Mouse (Mus musculus) stomach, embryonic 15.5 days (tissue): ENCODE data around the gene Hist1h2bb. TPM values are rescaled to one million over a fixed set of nuclear protein-coding genes. Genes with fewer than 3 reads are reported as not detected.
"Not testable (repeated sequence)": the region's sequence is repeated elsewhere in the genome, so short reads cannot be mapped to it uniquely, and the experiment has no call there.

Source experiments
- ATAC-seq: fragments of 200-750 bp; cut with Nextera tagmentation; 2 replicates; pipeline ENCODE4 v1.8.0; 2017; ENCODE audit warnings: low read depth, moderate number of reproducible peaks, moderate TSS enrichment; ENCODE audit not compliant: insufficient read depth, low FRiP score
- H3K27ac ChIP-seq: fragments of 300-500 bp; sonication (generic); 2 replicates; pipeline ENCODE4 v1.5.1; 2015; ENCODE audit warnings: mild to moderate bottlenecking, inconsistent platforms
- H3K27me3 ChIP-seq: fragments of 300-500 bp; sonication (generic); replicated peaks from 2 replicates; pipeline ENCODE4 v1.6.1; 2015; ENCODE audit warnings: inconsistent platforms
- H3K36me3 ChIP-seq: fragments of 300-500 bp; sonication (generic); 2 replicates; pipeline ENCODE4 v1.6.1; 2015; ENCODE audit warnings: inconsistent platforms
- H3K4me1 ChIP-seq: fragments of 300-500 bp; sonication (generic); 2 replicates; pipeline ENCODE4 v1.6.1; 2015; ENCODE audit warnings: inconsistent platforms
- H3K4me2 ChIP-seq: fragments of 300-500 bp; sonication (generic); 2 replicates; pipeline ENCODE4 v1.6.1; 2015; ENCODE audit warnings: mild to moderate bottlenecking, inconsistent platforms
- H3K4me3 ChIP-seq: fragments of 300-500 bp; sonication (generic); replicated peaks from 2 replicates; pipeline ENCODE4 v1.5.1; 2015; ENCODE audit warnings: inconsistent platforms
- H3K9ac ChIP-seq: fragments of 300-500 bp; sonication (generic); 2 replicates; pipeline ENCODE4 v1.6.1; 2015; ENCODE audit warnings: inconsistent platforms
- H3K9me3 ChIP-seq: fragments of 300-500 bp; sonication (generic); 2 replicates; pipeline ENCODE4 v1.6.1; 2016; ENCODE audit warnings: inconsistent platforms
- WGBS: fragments of 180-500 bp; shearing (Covaris S2); methylation state at CpG from one replicate; pipeline ENCODE4 v1.1.7; 2015; 5-methylcytosine and 5-hydroxymethylcytosine counted together
- polyA plus RNA-seq: library from polyadenylated mRNA; unstranded; fragments of >200 nt; fragmentation: Nextera tagmentation; extraction: Ambion mirVana; gene quantifications from 2 replicates; pipeline ENCODE4 v1.2.1, GENCODE M21; 2015

Gene Hist1h2bb
- polyA plus RNA-seq, 1 experiment from 2014 or later, result 3.4 TPM

DNA sequence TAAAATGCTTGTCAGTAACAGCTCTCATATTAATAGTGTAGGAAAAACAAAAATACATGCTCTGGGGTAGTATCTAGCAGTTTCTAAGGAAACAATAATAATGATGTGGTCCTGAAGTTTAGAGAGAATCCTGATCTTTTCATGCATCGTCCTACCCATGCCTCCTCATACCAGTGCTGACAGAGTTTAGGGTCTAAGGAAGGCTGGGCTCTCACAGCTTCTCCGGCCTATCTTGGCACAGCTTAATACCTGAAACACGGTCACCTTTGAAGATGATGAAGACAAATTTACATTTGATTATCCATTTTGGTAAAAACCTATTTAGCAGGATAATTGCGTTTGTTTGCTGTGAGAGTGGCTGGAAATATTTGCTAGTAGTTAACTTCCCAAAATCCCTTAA, 2.6 kb upstream of the Hist1h2bb start:
- Histone ChIP-seq H3K4me2 (peak overlapping the region; percentile 62; the same call in 1 of the 2 replicates), H3K9ac (no peak overlapping the region), H3K4me3 (peak overlapping the region; percentile 44; the same call in 1 of the 2 replicates), H3K4me1 (peaks cover 9% of the 10 kb centered on the region; the same call in 1 of the 2 replicates), H3K36me3 (no peaks in the 10 kb centered on the region), H3K27me3 (no peaks in the 10 kb centered on the region), H3K27ac (peak overlapping the region; percentile 75), H3K9me3 (no peaks in the 10 kb centered on the region)
- WGBS, result 27% methylated on average over 4 of the region's 4 CpGs
- no peak for ATAC-seq

GRCm38 (mm10) chr13:23744421-23745380, 1.8 kb upstream of the Hist1h2bb start:
- H3K27ac ChIP-seq, result peak overlapping the region; percentile 100
- peaks cover 9% of the 10 kb centered on the region; the same call in 1 of the 2 replicates for H3K4me1 ChIP-seq
- peak overlapping the region; percentile 44 for H3K4me3 ChIP-seq
- H3K27me3 ChIP-seq, result no peaks in the 10 kb centered on the region
- peak overlapping the region; percentile 62 for H3K4me2 ChIP-seq
- H3K36me3 ChIP-seq, result no peaks in the 10 kb centered on the region
- H3K9me3 ChIP-seq, result no peaks in the 10 kb centered on the region
- H3K9ac ChIP-seq, result no peak overlapping the region; the same call in 1 of the 2 replicates
- WGBS, result under 1% methylated on average over 15 of the region's 36 CpGs
- ATAC-seq, result no peak

DNA sequence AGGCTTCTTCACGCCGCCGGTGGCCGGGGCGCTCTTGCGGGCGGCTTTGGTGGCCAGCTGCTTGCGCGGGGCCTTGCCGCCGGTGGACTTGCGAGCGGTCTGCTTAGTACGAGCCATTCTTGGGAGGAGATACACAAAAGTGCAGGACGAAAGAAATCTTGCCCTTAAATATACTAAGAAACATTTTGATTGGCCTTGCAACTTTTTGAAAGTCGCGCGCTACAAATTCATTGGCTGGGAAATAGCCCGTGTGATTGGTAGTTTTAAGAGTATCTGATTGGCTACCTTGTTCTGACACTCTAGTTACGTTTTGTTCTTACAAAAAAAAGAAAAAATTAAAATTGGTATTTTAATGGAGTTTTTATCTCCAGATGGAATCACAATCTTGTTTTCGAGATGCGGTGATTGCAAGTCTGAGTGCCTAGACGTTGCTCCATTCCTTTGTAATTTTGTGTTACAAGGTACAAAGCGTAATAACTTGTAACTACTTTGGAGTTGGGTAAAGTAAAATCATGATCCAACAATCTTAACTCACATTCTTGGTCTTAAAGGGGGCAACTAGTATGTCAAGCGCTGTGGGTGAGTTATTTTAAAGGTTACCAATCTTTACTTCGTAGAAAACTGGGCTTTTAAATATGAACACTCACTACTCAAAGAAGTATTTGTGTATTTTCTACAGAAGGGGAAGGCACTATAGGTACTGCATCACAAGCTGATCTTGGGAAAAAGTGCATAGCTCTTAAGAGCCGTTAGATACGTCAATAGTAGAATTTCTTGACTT, 963 bp upstream of the Hist1h2bb start, which contains the start of gene Hist1h3c:
Hist1h3c (minus strand) TSS at position 222 of the 781 bp plus-strand sequence.
- ATAC-seq, result peak; percentile 67
- no peaks in the 10 kb centered on the region for H3K36me3 ChIP-seq

DNA sequence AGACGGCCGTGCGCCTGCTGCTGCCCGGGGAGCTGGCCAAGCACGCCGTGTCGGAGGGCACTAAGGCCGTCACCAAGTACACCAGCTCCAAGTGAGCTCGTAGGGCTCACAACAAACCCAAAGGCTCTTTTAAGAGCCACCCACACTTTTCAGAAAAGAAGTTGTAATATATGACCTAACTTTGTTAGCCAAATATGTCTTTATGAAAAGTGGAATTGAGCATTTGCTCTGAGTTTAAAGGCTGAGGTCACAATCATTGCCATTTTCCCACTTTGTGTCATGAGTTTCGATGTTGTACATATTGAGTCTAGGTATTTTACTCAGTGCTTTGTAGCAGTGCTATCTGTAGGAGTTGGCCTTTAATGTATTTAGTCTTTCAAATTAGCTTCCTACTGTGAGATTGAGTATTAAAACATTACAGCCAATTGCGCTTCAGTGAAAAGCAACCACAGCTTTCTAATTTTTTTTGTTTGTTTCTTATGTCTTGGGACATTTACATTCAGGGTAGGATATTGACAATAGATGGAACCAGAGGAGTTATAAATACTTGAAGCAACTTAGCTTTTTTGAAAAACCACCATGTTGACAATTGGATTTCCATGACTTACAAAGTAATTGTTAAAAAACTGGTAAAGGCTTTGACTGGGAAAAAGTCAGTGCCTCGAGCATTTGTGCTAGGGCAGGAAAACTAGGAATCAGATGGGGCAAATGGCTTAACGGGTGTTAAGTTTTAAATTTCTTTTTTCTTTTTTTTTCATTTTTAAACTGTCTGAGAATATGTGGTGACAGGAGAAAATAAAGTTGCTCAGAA, 752 bp downstream of the Hist1h2bb start:
- Histone ChIP-seq H3K4me1 (peaks cover 9% of the 10 kb centered on the region; the same call in 1 of the 2 replicates), H3K9ac (no peak overlapping the region), H3K27me3 (no peaks in the 10 kb centered on the region), H3K4me3 (peak overlapping the region; percentile 33), H3K9me3 (no peaks in the 10 kb centered on the region), H3K27ac (peak overlapping the region; percentile 100), H3K36me3 (no peaks in the 10 kb centered on the region), H3K4me2 (peak overlapping the region; percentile 62)
- WGBS, result 2% methylated on average over 13 of the region's 13 CpGs
- ATAC-seq, result peak; percentile 0; the same call in 1 of the 2 replicates

More for the DNA sequence above, 963 bp upstream of the Hist1h2bb start, which contains the start of gene Hist1h3c:
- Histone ChIP-seq H3K9me3 (no peaks in the 10 kb centered on the region), H3K27me3 (no peaks in the 10 kb centered on the region), H3K4me1 (peaks cover 9% of the 10 kb centered on the region; the same call in 1 of the 2 replicates), H3K27ac (peak within 1 kb of the TSS; percentile 100), H3K9ac (peak within 1 kb of the TSS; percentile 54), H3K4me2 (peak within 1 kb of the TSS; percentile 62), H3K4me3 (peak within 1 kb of the TSS; percentile 44)
- under 1% methylated on average over 28 of the region's 28 CpGs for WGBS

DNA sequence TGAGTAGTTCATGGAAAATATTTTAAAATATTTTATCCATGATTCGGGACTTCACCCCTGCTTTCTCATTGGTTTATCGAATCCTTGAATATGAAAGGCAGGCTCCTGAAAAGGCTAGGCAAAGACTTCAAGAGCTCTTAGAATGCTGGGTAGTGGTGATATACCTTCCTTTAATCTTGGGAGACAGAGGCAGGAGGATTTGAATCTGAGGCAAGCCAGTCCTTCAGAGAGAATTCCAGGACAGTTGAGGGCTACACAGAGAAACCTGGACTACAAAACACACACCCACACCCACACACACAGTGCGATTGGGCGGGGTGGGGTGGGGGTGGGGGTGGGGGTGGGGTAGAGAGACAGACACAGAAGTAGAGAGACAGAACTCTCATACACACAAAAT, 1.4 kb downstream of the Hist1h2bb start:
- Histone ChIP-seq H3K27ac (peak overlapping the region; percentile 100), H3K27me3 (no peaks in the 10 kb centered on the region), H3K4me1 (peaks cover 9% of the 10 kb centered on the region; the same call in 1 of the 2 replicates), H3K4me3 (no peak overlapping the region), H3K36me3 (no peaks in the 10 kb centered on the region), H3K4me2 (peak overlapping the region; percentile 62), H3K9ac (no peak overlapping the region), H3K9me3 (no peaks in the 10 kb centered on the region)
- ATAC-seq, result no peak
- WGBS, result 9% methylated on average over 4 of the region's 4 CpGs

DNA sequence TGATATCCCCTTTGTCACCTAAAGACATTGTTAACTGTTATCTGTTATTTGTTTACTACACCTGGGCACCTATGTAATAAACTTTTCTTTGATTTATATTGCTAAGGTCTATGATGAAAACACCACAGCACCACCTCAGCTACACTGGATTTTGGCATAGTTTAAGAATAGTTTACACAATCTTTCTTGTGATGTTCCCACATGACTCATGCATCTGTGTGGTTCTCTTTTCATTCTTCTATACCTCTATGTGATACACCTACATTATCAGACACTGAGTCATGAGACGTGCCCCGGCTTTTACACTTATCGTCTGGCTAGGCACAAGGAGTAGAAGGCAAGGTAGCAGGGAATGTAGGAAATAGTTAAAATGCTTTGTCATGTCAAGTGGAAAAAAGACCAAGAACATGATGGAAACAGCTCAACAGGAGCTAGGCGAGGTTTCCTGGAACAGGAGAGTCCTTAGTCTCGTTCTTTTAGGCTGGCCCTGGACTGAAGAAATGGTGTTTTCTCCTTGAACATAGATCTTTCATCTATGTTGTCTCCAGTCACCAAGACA, 3.1 kb downstream of the Hist1h2bb start:
- 83% methylated on average over 5 of the region's 5 CpGs for whole genome bisulfite sequencing
- no peak overlapping the region for H3K4me3 ChIP-seq
- H3K27ac ChIP-seq, result peak overlapping the region; percentile 74
- no peaks in the 10 kb centered on the region for H3K27me3 ChIP-seq
- H3K4me2 ChIP-seq, result no peak overlapping the region
- H3K9me3 ChIP-seq, result no peaks in the 10 kb centered on the region
- H3K9ac ChIP-seq, result no peak overlapping the region
- no peaks in the 10 kb centered on the region for H3K36me3 ChIP-seq
- ATAC-seq, result no peak
- H3K4me1 ChIP-seq, result peaks cover 7% of the 10 kb centered on the region; the same call in 1 of the 2 replicates

GRCm38 (mm10) chr13:23750839-23751477, 4.4 kb downstream of the Hist1h2bb start, which contains the start of gene Hist1h2ab:
Gene Hist1h2ab, plus strand, starts transcription at chr13:23751126.
- H3K4me1 ChIP-seq, H3K9me3 ChIP-seq, H3K27me3 ChIP-seq, H3K36me3 ChIP-seq: not testable (repeated sequence)
- Histone ChIP-seq H3K4me3 (peak within 1 kb of the TSS; percentile 43), H3K9ac (peak within 1 kb of the TSS; percentile 44; the same call in 1 of the 2 replicates), H3K4me2 (peak within 1 kb of the TSS; percentile 58), H3K27ac (peak within 1 kb of the TSS; percentile 96)
- peak; percentile 41 for ATAC-seq
- under 1% methylated on average over 33 of the region's 47 CpGs for WGBS

- H3K4me3 ChIP-seq, result peak overlapping the region; percentile 43
- H3K4me2 ChIP-seq, result peak overlapping the region; percentile 58
- H3K9ac ChIP-seq, result peak overlapping the region; percentile 41; the same call in 1 of the 2 replicates
- no peak for ATAC-seq
- peaks cover 7% of the 10 kb centered on the region; the same call in 1 of the 2 replicates for H3K4me1 ChIP-seq
- no peaks in the 10 kb centered on the region for H3K9me3 ChIP-seq
- 1% methylated on average over 11 of the region's 11 CpGs for WGBS
- no peaks in the 10 kb centered on the region for H3K27me3 ChIP-seq
- H3K36me3 ChIP-seq, result no peaks in the 10 kb centered on the region
- peak overlapping the region; percentile 96 for H3K27ac ChIP-seq
Observed at GRCm38 (mm10) chr13:23751478-23751956, 5.0 kb downstream of the Hist1h2bb start.

GRCm38 (mm10) chr13:23752067-23752741, 5.7 kb downstream of the Hist1h2bb start, which contains the start of gene Hist1h3b:
Gene Hist1h3b, plus strand, starts transcription at chr13:23752267.
- 0% methylated on average over 21 of the region's 47 CpGs for WGBS
- not testable (repeated sequence) for H3K9me3 ChIP-seq, H3K27me3 ChIP-seq, H3K36me3 ChIP-seq, H3K4me1 ChIP-seq
- peak; percentile 87 for ATAC-seq
- Histone ChIP-seq H3K4me2 (peak within 1 kb of the TSS; percentile 58), H3K9ac (peak within 1 kb of the TSS; percentile 44; the same call in 1 of the 2 replicates), H3K4me3 (peak within 1 kb of the TSS; percentile 43), H3K27ac (peak within 1 kb of the TSS; percentile 96)
